Mouse (Mus musculus) gastrocnemius, postnatal 4 days (tissue): ENCODE data around the gene Zmynd8. TPM values are rescaled to one million over a fixed set of nuclear protein-coding genes. Genes with fewer than 3 reads are reported as not detected.
"Not testable (repeated sequence)": the region's sequence is repeated elsewhere in the genome, so short reads cannot be mapped to it uniquely, and the experiment has no call there.

Experiments
- DNase-seq, 2 experiments: peaks; one replicate each; pipeline ENCODE4 v3.0.0; 2021 to 2022; ENCODE audit warnings: low spot score in 2 of 2, mixed read lengths in 2 of 2
- total RNA-seq, 2 experiments: library from RNA; stranded (reverse); gene quantifications; 2 replicates each; pipeline ENCODE4 v1.2.3; 2021

Gene Zmynd8
- total RNA-seq, 2 experiments from 2014 or later = 39.0 to 39.6 TPM

- no peak for DNase-seq
Observed at GRCm38 (mm10) chr2:165811536-165811935, 87.3 kb downstream of the Zmynd8 start.

- DNase-seq = no peak
Observed at GRCm38 (mm10) chr2:165809901-165810477, 88.8 kb downstream of the Zmynd8 start.

DNA sequence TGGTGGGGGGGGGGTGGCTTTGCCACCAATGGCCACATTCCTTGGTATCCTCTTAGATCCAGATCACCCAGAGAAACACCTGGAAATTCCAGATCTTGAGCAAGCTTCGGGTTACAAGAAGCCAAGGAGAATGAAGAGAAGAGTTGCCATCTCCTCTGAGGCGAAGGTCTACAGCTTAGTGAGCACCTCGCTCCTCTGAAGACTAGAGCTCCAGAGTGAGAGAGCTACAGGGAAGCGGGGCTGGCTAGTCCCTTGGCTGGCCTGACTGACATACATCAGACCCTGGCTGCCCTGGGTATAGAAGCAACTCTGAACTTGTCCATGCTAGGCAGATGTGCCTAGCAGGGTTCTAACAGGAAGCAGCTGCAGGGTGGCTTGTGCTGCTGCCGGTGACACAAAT, 89.7 kb downstream of the Zmynd8 start:
- no peak for DNase-seq

DNA sequence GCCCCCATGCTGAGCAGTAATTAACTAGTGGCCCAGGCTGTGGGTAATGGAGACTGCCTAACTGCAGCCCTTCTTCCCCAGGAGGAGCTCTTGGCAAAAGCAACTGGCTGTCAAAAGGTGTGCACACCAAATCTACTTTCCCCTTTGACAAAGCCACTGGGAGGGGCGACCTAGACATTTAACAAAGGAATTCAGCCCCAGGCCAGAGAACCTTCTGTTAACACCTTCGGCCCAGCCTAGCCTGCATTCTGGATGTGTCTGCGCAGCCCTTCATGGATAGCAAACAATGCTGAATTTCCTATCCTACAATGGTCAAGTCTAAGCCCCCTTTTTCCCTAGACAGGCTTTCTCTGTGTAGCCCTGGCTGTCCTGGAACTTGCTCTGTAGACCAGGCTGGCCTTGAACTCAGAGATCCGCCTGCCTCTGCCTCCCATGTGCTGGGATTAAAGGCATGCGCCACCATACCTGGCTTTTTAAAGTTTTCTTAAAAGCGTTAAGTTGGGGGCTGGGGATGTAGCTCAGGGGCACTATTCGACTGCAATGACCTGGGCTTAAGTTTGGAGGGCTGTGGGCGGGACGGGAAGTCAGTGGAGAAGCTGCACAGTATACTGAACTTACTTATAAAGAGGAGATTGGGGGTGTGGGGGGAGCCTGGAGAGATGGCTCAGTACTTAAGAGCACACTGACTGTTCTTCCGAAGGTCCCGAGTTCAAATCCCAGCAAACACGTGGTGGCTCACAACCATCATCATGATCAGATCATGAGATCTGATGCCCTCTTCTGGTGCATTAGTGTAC, 90.4 kb downstream of the Zmynd8 start:
- no peak for DNase-seq

- not testable (repeated sequence) for DNase-seq
Observed at GRCm38 (mm10) chr2:165800174-165800573, 98.6 kb downstream of the Zmynd8 start.

DNA sequence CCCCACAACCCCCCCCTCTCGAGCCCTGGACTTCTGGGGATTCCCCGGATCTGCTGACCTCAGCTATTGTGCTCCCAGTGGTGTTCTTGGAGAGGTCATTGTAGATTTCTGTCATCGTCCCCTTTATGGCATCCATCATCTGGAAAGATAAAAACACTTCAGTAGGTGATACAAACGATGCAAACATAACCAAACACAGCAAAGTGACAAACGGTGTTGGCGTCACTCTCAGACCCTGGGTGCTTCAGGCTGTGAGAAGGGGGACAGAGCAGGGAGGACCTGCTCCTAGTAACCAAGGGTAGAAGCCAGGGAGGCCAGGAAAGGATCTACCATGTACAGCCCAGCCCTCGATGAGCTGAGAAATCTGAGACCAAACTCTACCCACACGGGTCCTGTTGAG, 100.9 kb downstream of the Zmynd8 start:
- no peak for DNase-seq

DNA sequence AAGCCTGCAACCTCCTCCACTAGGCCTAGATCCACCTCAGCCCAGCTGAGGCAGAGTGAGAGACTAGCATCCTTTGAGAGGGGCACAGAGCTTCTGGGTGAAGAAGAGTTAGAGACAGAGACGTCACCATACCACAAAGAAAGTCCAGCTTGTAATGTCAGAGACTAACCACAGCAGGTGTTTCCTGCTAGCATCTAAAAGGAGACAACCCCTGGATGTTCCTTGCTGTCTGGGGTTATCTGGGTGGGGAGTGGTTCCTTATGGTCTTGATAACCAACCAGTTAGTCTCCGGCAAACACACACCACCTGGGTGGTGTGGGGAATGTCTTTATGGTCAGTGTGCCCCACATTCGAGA, 105.6 kb downstream of the Zmynd8 start:
- no peak for DNase-seq

DNA sequence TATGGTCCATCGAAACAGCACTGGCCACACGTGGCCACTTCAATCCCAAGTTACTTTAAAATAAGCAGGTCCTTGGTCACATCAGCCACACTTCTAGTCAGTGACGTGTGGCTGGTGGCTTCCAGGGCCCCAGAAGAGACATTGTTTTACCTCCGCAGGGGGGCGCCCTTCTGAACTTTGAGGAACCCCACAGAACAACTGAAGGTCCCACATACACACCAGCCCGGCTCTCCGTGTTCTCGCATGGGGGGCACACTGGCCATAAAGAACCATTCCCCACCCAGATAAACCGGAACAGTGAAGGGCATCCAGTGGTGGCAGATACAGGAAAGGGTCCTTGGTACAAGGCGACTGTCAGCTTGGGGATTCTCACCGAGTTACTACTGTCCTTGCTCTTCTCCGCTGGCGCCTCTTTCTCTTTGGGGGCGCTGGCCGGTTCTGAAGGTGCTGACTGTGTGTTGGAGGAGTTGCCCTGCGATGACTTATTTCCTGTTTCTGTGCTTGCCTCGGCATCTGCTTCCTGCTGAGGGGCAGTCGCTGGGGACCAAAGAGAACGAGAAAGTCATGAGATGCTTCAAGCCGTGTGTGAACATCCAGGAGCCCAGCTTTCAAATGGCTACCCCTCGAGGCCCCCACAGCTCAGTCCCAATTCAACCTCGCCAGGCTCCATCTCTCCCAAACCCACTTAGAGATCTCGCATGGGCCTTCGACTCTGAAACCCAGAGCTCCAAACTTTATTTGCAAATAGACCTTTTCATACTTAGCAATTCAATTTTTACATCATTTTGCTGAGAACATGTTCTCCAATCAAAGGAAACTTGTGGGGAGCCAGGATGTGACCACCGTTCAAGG, 106.2 kb downstream of the Zmynd8 start:
- DNase-seq = no peak

DNA sequence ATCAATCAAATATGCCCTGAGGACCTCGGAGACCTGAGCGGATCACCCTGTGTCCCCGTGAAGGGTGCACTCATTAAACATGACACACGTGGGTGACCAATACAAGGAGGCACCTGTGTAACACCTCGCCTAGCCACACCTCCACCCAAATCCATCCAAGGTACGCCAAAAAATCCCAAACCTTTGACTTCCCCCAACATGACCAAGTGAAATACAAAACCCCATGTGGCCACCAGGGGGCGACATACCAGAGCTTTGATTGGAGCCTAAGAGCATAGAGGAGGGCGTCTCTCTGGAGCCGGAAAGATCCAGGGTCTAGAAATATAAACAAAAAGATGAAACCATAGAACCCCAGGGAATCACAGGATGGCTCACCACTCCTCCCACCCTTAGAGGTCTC, 107.2 kb downstream of the Zmynd8 start:
- peak in 1 of 2 experiments; percentile 56 for DNase-seq

- DNase-seq = no peak
Observed at GRCm38 (mm10) chr2:165791026-165791425, 107.8 kb downstream of the Zmynd8 start.

- DNase-seq = no peak
Observed at GRCm38 (mm10) chr2:165789667-165790066, 109.1 kb downstream of the Zmynd8 start.

DNA sequence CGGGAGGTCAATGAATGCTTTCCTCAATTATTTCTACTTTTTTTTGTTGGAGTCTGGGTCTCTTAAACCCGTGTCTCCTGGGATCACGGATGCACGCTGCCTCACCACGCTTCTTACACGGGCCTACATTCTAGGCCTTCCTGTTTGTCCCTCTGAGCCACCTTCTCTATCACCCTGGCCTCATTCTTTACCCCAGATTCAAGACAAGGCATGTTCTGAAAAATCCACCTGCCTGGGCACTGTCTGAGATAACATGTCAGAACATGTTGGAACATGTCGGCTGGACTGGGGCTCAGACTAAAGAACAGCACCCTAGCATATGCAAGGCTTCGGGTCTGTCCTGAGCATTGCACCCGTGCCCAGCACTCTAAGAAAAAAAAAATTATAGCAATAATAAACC, 110.0 kb downstream of the Zmynd8 start:
- DNase-seq = no peak

DNA sequence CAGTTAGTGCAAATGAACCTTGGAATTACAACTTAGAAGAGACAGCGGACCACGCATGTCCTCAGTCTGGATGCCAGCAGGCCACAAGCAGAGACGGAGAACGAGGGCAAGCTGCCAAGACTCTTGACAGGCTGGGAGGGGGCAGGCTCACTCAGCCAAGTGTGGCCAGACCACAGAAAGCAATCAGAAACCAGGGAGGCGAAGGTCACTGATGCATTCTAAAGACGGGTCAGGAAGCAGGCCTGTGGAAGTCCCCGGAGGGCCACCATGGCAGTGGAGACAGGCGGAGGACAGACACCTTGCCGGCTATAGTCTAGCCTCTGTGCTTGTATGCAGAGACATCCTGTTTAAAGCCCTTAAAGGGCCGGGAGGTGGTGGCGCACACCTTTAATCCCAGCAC, 110.8 kb downstream of the Zmynd8 start:
- peak; percentile 53 to 81 for DNase-seq

DNA sequence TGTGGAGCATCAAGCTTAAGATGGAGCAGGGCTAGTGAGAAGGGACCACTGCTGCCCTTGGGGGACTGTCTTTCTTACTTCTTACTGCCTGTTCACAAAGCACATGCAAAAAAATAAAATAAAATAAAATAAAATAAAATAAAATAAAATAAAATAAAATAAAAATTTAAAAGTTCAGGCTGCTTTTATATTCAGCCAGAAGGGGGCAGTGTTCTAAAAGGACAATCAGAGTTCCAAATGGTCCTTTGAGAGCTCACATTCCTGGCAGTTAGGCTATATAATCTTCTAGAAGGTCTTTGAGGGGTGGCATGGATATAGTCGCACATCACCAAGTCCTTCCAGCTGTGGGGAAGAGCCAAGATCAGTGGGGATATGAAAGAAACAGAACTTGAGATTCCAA, 112.3 kb downstream of the Zmynd8 start:
- DNase-seq = no peak

DNA sequence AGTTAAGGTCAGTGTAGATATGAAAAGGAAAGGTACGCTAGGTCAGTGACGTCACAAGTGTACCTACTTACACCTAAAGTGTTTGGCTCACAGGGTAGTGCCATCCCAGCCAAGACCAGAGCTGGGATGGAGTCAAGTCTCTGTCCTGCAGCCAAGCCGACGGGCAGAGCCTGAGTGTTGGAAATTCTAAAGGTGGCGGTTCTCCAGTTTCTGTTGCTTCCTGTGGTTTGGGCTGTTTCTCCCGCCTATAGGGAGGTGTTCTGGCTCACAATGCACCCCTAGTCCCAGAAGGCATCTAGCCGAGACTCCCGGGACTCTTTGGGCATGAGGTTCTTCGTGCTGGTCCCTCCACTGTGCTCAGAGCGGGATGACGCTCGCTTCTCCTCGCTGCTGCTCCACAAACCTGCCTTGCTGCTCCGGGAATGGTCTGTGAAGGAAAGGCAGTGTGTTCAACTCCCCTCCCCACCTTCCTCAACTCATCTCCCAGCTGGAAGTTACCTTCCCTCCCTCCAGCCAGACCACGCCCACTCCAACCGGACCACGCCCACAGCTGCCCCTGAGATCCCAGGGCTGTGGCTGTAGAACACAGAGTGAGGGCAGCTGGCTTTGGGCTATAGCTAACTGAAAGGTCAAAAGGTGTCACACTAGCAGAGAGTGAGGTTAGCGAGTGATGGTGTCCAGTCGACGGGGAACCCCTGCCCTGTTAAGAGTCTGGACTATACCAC, 113.3 kb downstream of the Zmynd8 start:
- DNase-seq = no peak

GRCm38 (mm10) chr2:165782324-165782723, 116.5 kb downstream of the Zmynd8 start:
- peak; percentile 72 to 82 for DNase-seq

DNA sequence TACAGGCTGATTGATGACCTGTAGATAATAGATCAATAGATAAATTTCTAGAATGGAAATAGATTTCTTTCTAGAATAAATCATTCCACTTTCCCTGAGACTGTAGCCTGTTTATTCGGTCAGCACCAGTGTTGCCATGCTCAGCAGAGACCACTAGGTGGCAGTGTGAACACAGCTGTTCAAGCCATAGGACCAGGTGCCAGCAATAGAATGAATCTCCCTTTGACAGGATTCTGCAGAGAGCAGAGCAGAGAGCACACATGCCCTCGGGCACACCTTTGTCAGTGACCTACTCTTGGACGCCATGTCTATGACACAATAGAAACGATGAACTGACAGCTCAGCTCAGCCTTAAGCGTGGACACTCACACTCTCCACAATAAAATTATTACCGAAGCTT, 119.9 kb downstream of the Zmynd8 start:
- DNase-seq = peak; percentile 46 to 74

GRCm38 (mm10) chr2:165769375-165769948, 129.4 kb downstream of the Zmynd8 start:
- DNase-seq = no peak

GRCm38 (mm10) chr2:165768805-165769358, 129.9 kb downstream of the Zmynd8 start:
- no peak for DNase-seq

DNA sequence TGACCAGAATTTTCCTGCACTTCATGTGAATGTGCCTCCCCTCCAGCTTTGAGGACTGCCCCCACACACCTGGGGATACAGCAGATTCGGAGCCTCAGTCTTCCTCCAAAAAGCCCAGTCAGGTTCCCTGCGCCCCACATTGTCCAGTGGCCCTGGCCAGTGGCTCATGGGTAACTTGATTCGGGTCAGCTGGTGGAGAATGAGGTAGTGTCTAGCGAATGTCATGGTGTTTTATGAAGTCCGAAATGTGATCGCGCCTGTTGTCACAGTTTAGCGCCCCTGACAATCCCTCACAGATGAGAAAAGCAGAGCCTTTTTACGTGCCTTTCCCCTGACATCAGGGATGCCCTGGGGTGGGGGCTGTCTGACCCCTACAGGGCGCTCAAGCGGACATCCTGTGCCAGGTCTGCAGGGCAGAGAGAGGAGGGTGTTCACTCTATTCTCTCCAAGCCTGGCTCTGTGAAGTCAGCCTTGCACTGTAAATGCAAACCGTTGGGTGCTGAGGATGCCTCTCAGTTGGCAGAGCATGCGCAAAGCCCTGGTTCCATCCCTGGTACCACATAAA, 139.3 kb downstream of the Zmynd8 start:
- DNase-seq = no peak
